Mouse (Mus musculus): ENCODE results near the gene Ptprs. TPM values are rescaled to one million over a fixed set of nuclear protein-coding genes. Genes with fewer than 3 reads are reported as not detected.

Ptprs gene
- polyA plus RNA-seq, 1 experiment, result 57.5 TPM

GRCm38 (mm10) chr17:56368291-56368790 lies 107.9 kb downstream of the Ptprs start:
- no peaks in the 10 kb centered on the region; the same call in 1 of the 2 replicates for H3K4me1 ChIP-seq (ENCODE audit: control insufficient read depth, insufficient read depth, insufficient read length)

GRCm38 (mm10) chr17:56365791-56366673 lies 110.3 kb downstream of the Ptprs start:
- no peak for TF ChIP-seq CTCF (IDR thresholded peaks at IDR 0.05; ENCODE audit: extremely low read depth, insufficient read depth, insufficient read length, insufficient replicate concordance)
- TF ChIP-seq POLR2A (IDR thresholded peaks at IDR 0.05; ENCODE audit: low read depth, low read length), result no peak
- 51% methylated on average over 7 of the region's 7 CpGs for WGBS
- no peaks in the 10 kb centered on the region for H3K27me3 ChIP-seq (ENCODE audit: control insufficient read depth, insufficient read depth, low read length)
- no peak for DNase-seq (ENCODE audit: low read depth in 1 of 2, low spot score in 2 of 2)
- no peak overlapping the region for H3K4me3 ChIP-seq (ENCODE audit: extremely low read depth, insufficient read depth, insufficient read length)
- no peak overlapping the region for H3K27ac ChIP-seq (ENCODE audit: insufficient read depth, low read length)
- H3K4me1 ChIP-seq (ENCODE audit: control insufficient read depth, insufficient read depth, insufficient read length), result no peaks in the 10 kb centered on the region; the same call in 1 of the 2 replicates
- peaks cover 6% of the 10 kb centered on the region for H3K36me3 ChIP-seq (ENCODE audit: control insufficient read depth, insufficient read depth, low read length)

More at GRCm38 (mm10) chr17:56368291-56368790, 107.9 kb downstream of the Ptprs start:
- no peaks in the 10 kb centered on the region for H3K27me3 ChIP-seq (ENCODE audit: control insufficient read depth, insufficient read depth, low read length)
- peaks cover 10% of the 10 kb centered on the region for H3K36me3 ChIP-seq (ENCODE audit: control insufficient read depth, insufficient read depth, low read length)
- TF ChIP-seq CTCF (IDR thresholded peaks at IDR 0.05; ENCODE audit: extremely low read depth, insufficient read depth, insufficient read length, insufficient replicate concordance) (no peak), POLR2A (IDR thresholded peaks at IDR 0.05; ENCODE audit: low read depth, low read length) (no peak)
- no peak overlapping the region for H3K4me3 ChIP-seq (ENCODE audit: extremely low read depth, insufficient read depth, insufficient read length)
- DNase-seq (ENCODE audit: low read depth in 1 of 2, low spot score in 2 of 2), result no peak
- 92% methylated on average over 6 of the region's 6 CpGs for WGBS
- no peak overlapping the region for H3K27ac ChIP-seq (ENCODE audit: insufficient read depth, low read length)

Other genes with a start within 250 kb of the Ptprs start
- gene Fem1a, start 219.7 kb downstream of the Ptprs start, polyA plus RNA-seq (2012; rRNA removed), result 21.1 and 29.0 TPM in 2 replicates
- 20.5 and 21.6 TPM in 2 replicates for gene Ticam1, start 199.7 kb downstream of the Ptprs start, polyA plus RNA-seq (2012; rRNA removed)
- gene Plin3, start 183.6 kb downstream of the Ptprs start, polyA plus RNA-seq (2012; rRNA removed), result 13.4 and 17.3 TPM in 2 replicates
- gene Arrdc5, start 176.2 kb downstream of the Ptprs start, polyA plus RNA-seq (2012; rRNA removed), result 0.12 TPM in 1 of 2 replicates, not detected in the other
- gene Uhrf1, start 173.2 kb downstream of the Ptprs start, polyA plus RNA-seq (2012; rRNA removed), result 16.5 and 23.9 TPM in 2 replicates
- gene Kdm4b, start 150.4 kb downstream of the Ptprs start, polyA plus RNA-seq (2012; rRNA removed), result 37.1 and 46.7 TPM in 2 replicates
- not detected in 2 replicates for gene Znrf4, start 35.9 kb upstream of the Ptprs start, polyA plus RNA-seq (2012; rRNA removed)
- gene Gm20219, start 77.9 kb upstream of the Ptprs start, polyA plus RNA-seq (2012; rRNA removed), result 2.3 and 4.4 TPM in 2 replicates
- 152 and 157 TPM in 2 replicates for gene Safb2, start 108.1 kb upstream of the Ptprs start, polyA plus RNA-seq (2012; rRNA removed)
- gene Safb, start 108.3 kb upstream of the Ptprs start, polyA plus RNA-seq (2012; rRNA removed), result 103 and 105 TPM in 2 replicates
- gene 2410015M20Rik, start 133.3 kb upstream of the Ptprs start, polyA plus RNA-seq (2012; rRNA removed), result 101 and 140 TPM in 2 replicates
- 2,050 and 3,346 TPM in 2 replicates for gene Rpl36, start 136.9 kb upstream of the Ptprs start, polyA plus RNA-seq (2012; rRNA removed)
- gene Lonp1, start 150.4 kb upstream of the Ptprs start, polyA plus RNA-seq (2012; rRNA removed), result 35.2 and 44.9 TPM in 2 replicates
- gene Catsperd, start 151.7 kb upstream of the Ptprs start, polyA plus RNA-seq (2012; rRNA removed), result 0.14 and 0.28 TPM in 2 replicates
- 72.6 and 89.6 TPM in 2 replicates for gene Ranbp3, start 196.8 kb upstream of the Ptprs start, polyA plus RNA-seq (2012; rRNA removed)
- 181 and 252 TPM in 2 replicates for gene Ndufa11, start 241.3 kb upstream of the Ptprs start, polyA plus RNA-seq (2012; rRNA removed)
- 20.3 and 33.9 TPM in 2 replicates for gene Vmac, start 241.5 kb upstream of the Ptprs start, polyA plus RNA-seq (2012; rRNA removed)

Measured in spleen, adult 2 months (tissue).